Mouse (Mus musculus): ENCODE measurements at regions not wholly inside any gene's neighbourhood (a gene's known extent, or its start where the extent isn't known, plus 50 kb on each side); places are given as distances from the start of the nearest gene placed in this dataset.

DNA sequence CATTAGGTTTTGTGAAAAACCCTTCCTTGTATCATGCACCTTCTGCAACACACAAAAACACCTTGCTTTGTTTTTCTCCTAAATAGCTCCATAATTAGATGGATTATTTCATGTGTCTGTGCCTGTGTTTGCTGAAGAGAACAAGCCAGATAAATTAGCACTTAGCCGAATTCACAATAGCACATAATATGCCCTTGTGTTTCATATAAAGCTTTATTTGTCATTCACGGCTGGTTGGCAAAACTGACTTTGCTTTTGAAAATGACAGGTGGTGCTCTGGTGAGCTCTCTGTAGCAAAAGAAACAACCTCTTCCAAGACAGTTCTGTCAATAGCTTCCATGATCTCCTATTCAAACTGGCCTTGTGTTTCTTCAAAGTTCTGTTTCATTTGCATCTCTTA is 551.2 kb upstream of the Itga1 start:
- TF ChIP-seq CTCF (IDR thresholded peaks at IDR 0.05; ENCODE audit: low read depth) = no peak
- no peak for TF ChIP-seq EP300 (IDR thresholded peaks at IDR 0.05; ENCODE audit: low read depth)
